Mouse (Mus musculus): Measurements from ENCODE around the gene Ugt2b1.

- TF ChIP-seq CTCF (IDR thresholded peaks at IDR 0.05; ENCODE audit: low read depth, low read length) = no peak
- no peak for TF ChIP-seq POLR2A (IDR thresholded peaks at IDR 0.05; ENCODE audit: borderline replicate concordance, low read depth, low read length)
Measured at GRCm38 (mm10) chr5:86906758-86907157, 19.6 kb downstream of the Ugt2b1 start, which contains the start of gene Ugt2b34.

Data from bone marrow macrophage, adult 2 months (primary cell).